Mouse (Mus musculus) hematopoietic stem cell, adult 5-6 weeks (primary cell): ENCODE results near the gene Pcsk7. TPM values are rescaled to one million over a fixed set of nuclear protein-coding genes. Genes with fewer than 3 reads are reported as not detected.

Source experiments
- ATAC-seq, 2 experiments: fragments of 125-278 bp in 1 of 2; replicated peaks in 1 of 2; 2 replicates each; pipeline ENCODE4 v1.8.0; 2016 to 2017; ENCODE audit warnings: inconsistent platforms in 2 of 2, mild to moderate bottlenecking in 2 of 2, moderate number of reproducible peaks in 2 of 2, low read depth in 1 of 2, moderate TSS enrichment in 1 of 2; ENCODE audit not compliant: low FRiP score in 2 of 2, poor library complexity in 2 of 2, severe bottlenecking in 2 of 2, insufficient read depth in 1 of 2, low TSS enrichment in 1 of 2
- total RNA-seq: library from RNA; stranded (forward); fragments of 172-1452, 232-1000 nt; gene quantifications from 2 replicates; pipeline ENCODE4 v1.2.3, GENCODE M21; 2017

Gene Pcsk7
- total RNA-seq, 1 experiment from 2014 or later, result 15.7 TPM

DNA sequence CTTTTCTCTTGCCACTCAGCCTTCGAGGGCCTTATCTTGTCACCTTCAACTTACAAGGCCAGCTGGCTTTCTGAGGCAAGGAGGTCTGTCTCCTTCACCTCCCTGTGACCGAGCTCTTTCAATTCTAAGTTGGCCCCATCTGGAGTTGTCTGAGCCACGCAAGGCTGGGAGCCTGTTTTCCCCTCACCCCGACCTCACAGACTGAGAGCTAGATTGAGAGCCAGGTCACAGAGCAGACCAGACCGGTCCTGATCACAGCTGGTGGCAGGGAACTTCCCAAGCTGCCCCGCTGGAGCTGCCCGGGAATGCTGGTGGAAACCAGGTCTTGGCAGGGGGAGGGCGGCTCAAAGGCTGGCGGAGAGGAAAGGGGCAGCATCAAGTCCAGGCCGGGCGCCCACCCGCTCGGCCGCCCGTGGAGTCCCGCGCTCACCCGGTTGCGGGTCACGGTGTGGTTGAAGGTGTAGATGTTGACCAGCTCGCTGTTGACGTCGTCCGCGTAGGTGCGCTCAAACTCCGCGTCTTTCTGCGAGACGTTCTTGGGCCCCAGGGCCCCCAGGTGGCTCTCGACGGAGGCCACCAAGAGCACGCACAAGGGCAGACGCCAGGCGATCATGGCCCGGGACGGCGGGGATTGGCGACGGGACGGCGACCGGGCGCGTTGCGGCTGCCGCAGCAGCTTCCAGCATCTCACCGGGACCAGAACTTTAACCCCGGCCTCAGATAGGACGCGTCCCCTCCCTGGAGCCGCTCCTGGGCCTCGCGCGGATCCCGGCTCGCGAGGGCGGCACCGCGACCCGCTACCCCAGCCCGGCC is 48.2 kb downstream of the Pcsk7 start:
- ATAC-seq, result peak in 1 of 2 experiments; percentile 25; a peak in 1 of 4 replicates

- peak; percentile 82 to 87 for ATAC-seq
These were observed 49.0 kb downstream of the Pcsk7 start, which contains the start of gene Sidt2 for GRCm38 (mm10) chr9:45955107-45955963. Gene Sidt2, minus strand, starts transcription at chr9:45955258.

DNA sequence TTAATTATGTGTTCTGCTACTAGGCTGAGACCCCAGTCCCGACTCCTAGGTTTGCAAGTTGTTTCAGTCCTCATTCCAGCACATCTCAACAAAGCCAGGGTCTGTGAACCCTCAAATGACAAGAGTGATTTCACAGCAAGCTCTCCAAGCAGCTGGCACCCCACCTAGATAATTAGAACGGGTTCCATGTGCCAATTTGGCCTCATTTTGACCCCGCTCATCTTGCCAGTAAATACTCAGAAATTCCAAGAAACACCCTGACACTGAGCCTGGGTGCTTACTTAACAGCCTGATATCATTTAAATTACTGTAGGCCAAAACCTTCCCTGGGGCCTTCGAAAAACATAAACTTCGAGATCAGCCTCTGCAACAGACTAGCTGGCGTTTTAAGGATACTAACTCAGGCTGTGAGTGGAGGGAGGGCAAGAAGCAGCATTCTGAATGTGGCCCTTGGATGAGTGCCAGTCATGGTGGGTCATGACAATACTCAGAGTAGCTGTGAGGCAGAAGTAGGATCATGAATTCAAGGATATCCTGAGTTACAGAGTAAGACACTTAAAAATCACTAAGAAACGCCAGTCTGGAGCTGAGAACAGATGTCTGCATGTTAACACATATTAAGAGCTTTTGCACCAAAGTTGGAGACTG is 51.9 kb downstream of the Pcsk7 start:
- no peak for ATAC-seq

- no peak for ATAC-seq
These were observed 52.6 kb downstream of the Pcsk7 start for GRCm38 (mm10) chr9:45958851-45959250.

GRCm38 (mm10) chr9:45959661-45960060 is 53.4 kb downstream of the Pcsk7 start:
- ATAC-seq, result peak; percentile 50 to 63; a peak in 2 of 4 replicates

DNA sequence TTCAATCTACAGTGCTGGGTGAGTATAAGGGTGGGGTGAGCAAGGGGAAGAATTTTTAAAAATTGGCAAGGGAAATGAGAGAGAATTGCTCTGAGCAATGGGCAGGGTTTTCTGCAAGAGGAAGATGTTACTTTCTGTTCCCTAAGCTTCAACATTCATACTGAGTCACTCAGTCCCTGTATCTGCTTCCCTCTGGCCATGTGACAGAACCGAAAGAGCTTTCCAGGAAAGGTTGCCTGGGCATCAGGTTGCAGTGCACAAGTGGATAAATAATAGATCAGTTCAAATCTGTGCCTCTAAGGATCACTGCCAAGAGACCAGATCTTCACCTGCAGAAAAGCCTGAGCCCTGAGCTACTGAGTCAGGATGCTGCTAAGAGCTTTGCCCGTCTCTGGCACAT is 55.6 kb downstream of the Pcsk7 start:
- ATAC-seq, result no peak

GRCm38 (mm10) chr9:45963577-45963976 is 57.3 kb downstream of the Pcsk7 start:
- ATAC-seq, result no peak

DNA sequence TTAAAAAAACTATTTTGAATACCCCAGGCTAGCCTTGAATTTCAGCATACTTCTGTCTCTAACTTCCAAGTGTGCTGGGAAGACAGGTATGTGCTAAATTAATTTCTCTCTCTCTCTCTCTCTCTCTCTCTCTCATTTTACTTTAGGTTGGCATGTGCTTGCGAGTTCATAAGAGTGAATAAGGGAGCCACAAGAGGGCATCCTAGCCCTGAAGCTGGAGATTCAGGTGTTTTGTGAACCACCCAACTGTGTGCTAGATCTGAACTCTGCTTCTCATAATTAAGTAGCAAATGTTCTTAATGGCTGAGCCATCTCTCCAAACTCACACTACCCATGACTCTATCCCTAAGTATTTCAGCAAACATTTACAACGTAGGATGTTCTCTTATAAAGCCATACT is 70.6 kb downstream of the Pcsk7 start:
- no peak for ATAC-seq

Other genes starting within 250 kb of the Pcsk7 start
- 10.1 and 12.0 TPM in 2 replicates for gene Cep164, start 77.8 kb upstream of the Pcsk7 start, total RNA-seq
- gene Bace1, start 67.9 kb upstream of the Pcsk7 start, total RNA-seq, result 7.3 and 11.0 TPM in 2 replicates
- gene Rnf214, start 414 bp downstream of the Pcsk7 start, total RNA-seq, result 34.0 and 64.6 TPM in 2 replicates
- not detected in 2 replicates for gene Tagln, start 29.6 kb downstream of the Pcsk7 start, total RNA-seq
- gene Sidt2, start 48.8 kb downstream of the Pcsk7 start, total RNA-seq, result 33.7 and 45.8 TPM in 2 replicates
- gene Pafah1b2, start 106.2 kb downstream of the Pcsk7 start, total RNA-seq, result 105 and 106 TPM in 2 replicates
- 24.3 and 27.4 TPM in 2 replicates for gene Sik3, start 106.3 kb downstream of the Pcsk7 start, total RNA-seq